Mouse (Mus musculus): ENCODE measurements around the gene Agpat4. TPM values are rescaled to one million over a fixed set of nuclear protein-coding genes. Genes with fewer than 3 reads are reported as not detected.

Gene Agpat4
- 19.6 and 23.2 TPM in 2 replicates for polyA plus RNA-seq (2014; fragmentation: Nextera tagmentation; extraction: Ambion mirVana)

GRCm38 (mm10) chr17:12118561-12118925 is at the start of gene Agpat4:
Gene Agpat4, plus strand, starts transcription at chr17:12118704.
- H3K4me1 ChIP-seq (ENCODE audit: control insufficient read depth, insufficient read depth, low read length) = peaks cover 13% of the 10 kb centered on the region
- peak within 1 kb of the TSS; percentile 89 for H3K27ac ChIP-seq (replicated peaks; ENCODE audit: low read depth, low read length)
- H3K9me3 ChIP-seq (ENCODE audit: control insufficient read depth, low read length) = no peaks in the 10 kb centered on the region
- peak within 1 kb of the TSS; percentile 64 for H3K4me3 ChIP-seq (ENCODE audit: low read depth, low read length)
- 1% methylated on average over 10 of the region's 13 CpGs for WGBS
- H3K27me3 ChIP-seq (replicated peaks; ENCODE audit: control insufficient read depth, insufficient read depth, low read length) = no peaks in the 10 kb centered on the region
- DNase-seq (ENCODE audit: low spot score) (peak; percentile 60), ATAC-seq (ENCODE audit: low read depth) (peak; percentile 58)
- no peaks in the 10 kb centered on the region for H3K36me3 ChIP-seq (ENCODE audit: control insufficient read depth, insufficient read depth, low read length)
- H3K4me2 ChIP-seq (ENCODE audit: low read depth, low read length) = peak within 1 kb of the TSS; percentile 69
- peak within 1 kb of the TSS; percentile 76 for H3K9ac ChIP-seq (ENCODE audit: low read depth, low read length)

GRCm38 (mm10) chr17:12076816-12077215 is 41.7 kb upstream of the Agpat4 start:
- Histone ChIP-seq H3K9ac (ENCODE audit: low read depth, low read length) (no peak overlapping the region), H3K27me3 (replicated peaks; ENCODE audit: control insufficient read depth, insufficient read depth, low read length) (no peaks in the 10 kb centered on the region), H3K27ac (replicated peaks; ENCODE audit: low read depth, low read length) (no peak overlapping the region), H3K4me3 (ENCODE audit: low read depth, low read length) (no peak overlapping the region), H3K4me2 (ENCODE audit: low read depth, low read length) (no peak overlapping the region), H3K9me3 (ENCODE audit: control insufficient read depth, low read length) (no peaks in the 10 kb centered on the region), H3K36me3 (ENCODE audit: control insufficient read depth, insufficient read depth, low read length) (no peaks in the 10 kb centered on the region), H3K4me1 (ENCODE audit: control insufficient read depth, insufficient read depth, low read length) (no peaks in the 10 kb centered on the region)
- DNase-seq (ENCODE audit: low spot score) = no peak
- WGBS = 73% methylated on average over 2 of the region's 2 CpGs
- no peak for ATAC-seq (ENCODE audit: low read depth)

DNA sequence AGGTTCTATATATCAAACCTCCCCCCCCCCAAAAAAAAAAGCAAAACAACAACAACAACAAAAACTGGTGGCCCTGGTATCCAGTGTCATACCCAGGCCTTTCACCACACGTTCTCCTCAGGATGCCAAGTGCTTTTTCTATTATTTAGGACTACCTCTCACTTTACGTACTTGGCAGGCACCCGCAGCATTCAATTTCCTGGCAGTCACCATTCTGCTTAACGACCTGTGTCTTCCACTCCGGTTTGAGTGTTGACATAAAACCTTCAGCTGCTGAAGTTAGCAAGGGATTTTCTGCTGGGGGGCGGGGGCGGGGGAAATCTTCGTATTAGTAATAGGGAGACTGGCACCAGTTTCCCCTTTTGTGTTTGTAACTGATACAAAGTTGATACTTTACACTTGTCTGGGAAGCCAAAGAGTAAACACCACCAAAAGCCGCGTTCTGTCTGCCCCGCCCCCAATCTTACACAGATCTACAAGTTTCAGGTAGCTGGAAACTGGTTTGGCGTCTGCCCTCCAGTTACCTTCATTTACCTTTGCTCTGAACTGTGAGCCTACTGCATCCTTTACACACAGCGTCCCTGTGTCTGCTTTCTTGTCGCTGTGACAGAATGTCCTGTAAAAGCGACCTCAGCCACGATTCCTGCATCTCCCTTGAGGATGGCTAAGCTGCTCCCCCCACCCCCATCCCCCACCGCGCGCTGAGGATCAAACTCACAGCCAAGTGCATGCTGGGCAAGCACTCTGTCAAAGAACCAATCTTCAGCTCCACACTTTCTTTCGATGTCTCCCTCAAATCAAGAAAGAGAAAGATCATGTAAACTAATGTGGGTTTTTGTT is 37.6 kb upstream of the Agpat4 start:
- Histone ChIP-seq H3K9ac (ENCODE audit: low read depth, low read length) (no peak overlapping the region), H3K27me3 (replicated peaks; ENCODE audit: control insufficient read depth, insufficient read depth, low read length) (no peaks in the 10 kb centered on the region), H3K4me3 (ENCODE audit: low read depth, low read length) (no peak overlapping the region), H3K4me1 (ENCODE audit: control insufficient read depth, insufficient read depth, low read length) (no peaks in the 10 kb centered on the region), H3K4me2 (ENCODE audit: low read depth, low read length) (peak overlapping the region; percentile 10; the same call in 1 of the 2 replicates), H3K27ac (replicated peaks; ENCODE audit: low read depth, low read length) (no peak overlapping the region), H3K36me3 (ENCODE audit: control insufficient read depth, insufficient read depth, low read length) (no peaks in the 10 kb centered on the region), H3K9me3 (ENCODE audit: control insufficient read depth, low read length) (no peaks in the 10 kb centered on the region)
- peak; percentile 65 for DNase-seq (ENCODE audit: low spot score)
- WGBS = 39% methylated on average over 20 of the region's 20 CpGs
- peak; percentile 72; the same call in 1 of the 2 replicates for ATAC-seq (ENCODE audit: low read depth)

- ATAC-seq (ENCODE audit: low read depth) = no peak
- Histone ChIP-seq H3K4me3 (ENCODE audit: low read depth, low read length) (no peak overlapping the region), H3K9ac (ENCODE audit: low read depth, low read length) (no peak overlapping the region), H3K4me1 (ENCODE audit: control insufficient read depth, insufficient read depth, low read length) (no peaks in the 10 kb centered on the region), H3K36me3 (ENCODE audit: control insufficient read depth, insufficient read depth, low read length) (no peaks in the 10 kb centered on the region), H3K9me3 (ENCODE audit: control insufficient read depth, low read length) (no peaks in the 10 kb centered on the region), H3K27me3 (replicated peaks; ENCODE audit: control insufficient read depth, insufficient read depth, low read length) (no peaks in the 10 kb centered on the region), H3K4me2 (ENCODE audit: low read depth, low read length) (no peak overlapping the region), H3K27ac (replicated peaks; ENCODE audit: low read depth, low read length) (no peak overlapping the region)
- 86% methylated on average over 5 of the region's 5 CpGs for WGBS
- DNase-seq (ENCODE audit: low spot score) = no peak
Observed at GRCm38 (mm10) chr17:12082201-12082600, 36.3 kb upstream of the Agpat4 start.

DNA sequence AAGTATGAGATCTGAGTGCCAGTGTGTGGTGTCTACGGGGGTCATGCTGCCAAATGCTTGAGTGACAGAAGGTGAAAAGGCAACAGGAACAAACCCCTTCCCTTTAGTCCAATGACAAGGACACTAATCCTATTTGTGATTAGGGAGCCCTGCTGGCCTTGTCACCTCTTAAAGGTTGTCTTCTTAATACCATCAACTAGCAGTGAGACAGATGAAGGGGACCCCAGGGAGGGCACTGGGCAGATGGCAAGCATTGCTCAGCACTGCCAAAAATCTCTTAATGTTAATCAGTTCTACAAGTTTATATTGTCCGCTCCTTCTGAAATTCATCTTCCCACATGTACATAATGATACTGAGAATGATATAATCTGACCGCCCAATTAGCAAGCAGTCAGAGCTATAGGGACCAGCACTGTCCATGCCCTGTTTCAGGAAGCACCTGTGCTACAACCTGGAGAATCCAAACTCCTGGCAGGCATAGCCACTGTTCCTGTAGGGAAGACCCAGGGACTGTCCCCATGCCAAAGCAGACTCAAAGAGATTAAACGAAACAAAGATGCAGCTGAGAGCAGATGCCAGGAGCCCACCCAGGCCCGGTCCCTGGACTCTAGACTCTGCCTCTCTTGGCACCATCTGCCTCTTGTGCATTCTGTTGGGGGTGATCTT is 28.1 kb upstream of the Agpat4 start:
- Histone ChIP-seq H3K4me1 (ENCODE audit: control insufficient read depth, insufficient read depth, low read length) (no peaks in the 10 kb centered on the region), H3K4me3 (ENCODE audit: low read depth, low read length) (no peak overlapping the region), H3K4me2 (ENCODE audit: low read depth, low read length) (no peak overlapping the region), H3K27me3 (replicated peaks; ENCODE audit: control insufficient read depth, insufficient read depth, low read length) (no peaks in the 10 kb centered on the region), H3K27ac (replicated peaks; ENCODE audit: low read depth, low read length) (no peak overlapping the region), H3K9me3 (ENCODE audit: control insufficient read depth, low read length) (no peaks in the 10 kb centered on the region), H3K36me3 (ENCODE audit: control insufficient read depth, insufficient read depth, low read length) (no peaks in the 10 kb centered on the region), H3K9ac (ENCODE audit: low read depth, low read length) (no peak overlapping the region)
- ATAC-seq (ENCODE audit: low read depth) (no peak), DNase-seq (ENCODE audit: low spot score) (no peak)
- 72% methylated on average over 5 of the region's 5 CpGs for WGBS

DNA sequence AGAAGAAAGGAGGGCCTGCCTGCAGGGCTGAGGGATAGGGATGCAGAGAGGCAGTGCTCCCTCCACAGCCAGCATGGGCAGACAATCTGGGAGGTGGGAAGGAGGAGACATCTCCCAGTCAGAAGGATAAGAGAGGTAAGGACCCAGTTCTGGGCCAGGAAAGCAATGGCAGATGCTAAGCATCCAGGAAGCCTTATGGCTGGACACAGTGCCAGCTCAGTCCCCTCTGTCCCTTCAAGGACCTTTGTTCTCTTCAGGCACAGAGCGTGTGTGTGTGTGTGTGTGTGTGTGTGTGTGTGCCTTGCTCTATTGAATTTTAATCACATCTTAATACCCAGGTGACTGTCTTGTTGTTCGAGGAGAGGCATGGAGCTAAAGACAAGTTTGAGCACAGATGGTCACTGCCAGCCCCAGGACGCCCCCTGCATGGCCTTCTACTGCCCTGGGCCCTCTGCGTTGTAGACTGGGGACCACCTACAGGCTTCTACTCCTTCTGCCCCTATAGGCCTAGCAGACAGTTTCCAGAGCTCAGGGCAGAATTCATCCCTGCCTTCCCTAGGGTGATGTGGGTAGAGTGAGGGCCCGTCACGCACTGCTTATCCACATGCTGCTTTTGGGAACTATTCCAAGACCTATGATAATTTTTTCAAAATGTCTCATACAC is 25.5 kb upstream of the Agpat4 start:
- WGBS = 74% methylated on average over 6 of the region's 6 CpGs

DNA sequence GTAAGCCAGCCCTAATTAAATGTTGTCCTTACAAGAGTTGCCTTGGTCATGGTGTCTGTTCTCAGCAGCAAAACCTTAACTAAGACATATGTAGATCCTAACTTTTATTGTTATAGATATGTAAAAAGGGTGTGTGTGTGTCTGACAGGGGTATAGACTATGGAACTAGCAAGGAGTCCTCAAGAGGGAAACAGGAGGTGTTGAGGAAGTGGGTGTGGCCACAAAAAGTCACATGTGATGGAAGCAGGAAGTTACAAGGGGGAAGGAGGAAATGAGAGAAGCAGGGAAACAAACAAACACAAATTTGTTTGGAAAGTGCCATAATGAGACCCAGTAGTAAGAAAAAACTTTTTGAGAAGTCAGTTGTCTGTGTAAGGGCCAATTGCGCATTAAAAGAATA is 24.5 kb upstream of the Agpat4 start:
- H3K27ac ChIP-seq (replicated peaks; ENCODE audit: low read depth, low read length) = no peak overlapping the region
- H3K4me3 ChIP-seq (ENCODE audit: low read depth, low read length) = no peak overlapping the region
- DNase-seq (ENCODE audit: low spot score) = no peak
- no peak overlapping the region for H3K9ac ChIP-seq (ENCODE audit: low read depth, low read length)
- H3K4me2 ChIP-seq (ENCODE audit: low read depth, low read length) = no peak overlapping the region
- no peaks in the 10 kb centered on the region for H3K36me3 ChIP-seq (ENCODE audit: control insufficient read depth, insufficient read depth, low read length)
- no peak for ATAC-seq (ENCODE audit: low read depth)
- no peaks in the 10 kb centered on the region for H3K27me3 ChIP-seq (replicated peaks; ENCODE audit: control insufficient read depth, insufficient read depth, low read length)
- H3K9me3 ChIP-seq (ENCODE audit: control insufficient read depth, low read length) = no peaks in the 10 kb centered on the region
- 91% methylated on average over 1 of the region's 1 CpGs for WGBS
- no peaks in the 10 kb centered on the region for H3K4me1 ChIP-seq (ENCODE audit: control insufficient read depth, insufficient read depth, low read length)

More for the DNA sequence above, 25.5 kb upstream of the Agpat4 start:
- Histone ChIP-seq H3K27me3 (replicated peaks; ENCODE audit: control insufficient read depth, insufficient read depth, low read length) (no peaks in the 10 kb centered on the region), H3K4me2 (ENCODE audit: low read depth, low read length) (no peak overlapping the region), H3K9me3 (ENCODE audit: control insufficient read depth, low read length) (no peaks in the 10 kb centered on the region), H3K4me1 (ENCODE audit: control insufficient read depth, insufficient read depth, low read length) (no peaks in the 10 kb centered on the region), H3K27ac (replicated peaks; ENCODE audit: low read depth, low read length) (no peak overlapping the region), H3K9ac (ENCODE audit: low read depth, low read length) (no peak overlapping the region), H3K36me3 (ENCODE audit: control insufficient read depth, insufficient read depth, low read length) (no peaks in the 10 kb centered on the region), H3K4me3 (ENCODE audit: low read depth, low read length) (no peak overlapping the region)
- ATAC-seq (ENCODE audit: low read depth) (no peak), DNase-seq (ENCODE audit: low spot score) (no peak)

DNA sequence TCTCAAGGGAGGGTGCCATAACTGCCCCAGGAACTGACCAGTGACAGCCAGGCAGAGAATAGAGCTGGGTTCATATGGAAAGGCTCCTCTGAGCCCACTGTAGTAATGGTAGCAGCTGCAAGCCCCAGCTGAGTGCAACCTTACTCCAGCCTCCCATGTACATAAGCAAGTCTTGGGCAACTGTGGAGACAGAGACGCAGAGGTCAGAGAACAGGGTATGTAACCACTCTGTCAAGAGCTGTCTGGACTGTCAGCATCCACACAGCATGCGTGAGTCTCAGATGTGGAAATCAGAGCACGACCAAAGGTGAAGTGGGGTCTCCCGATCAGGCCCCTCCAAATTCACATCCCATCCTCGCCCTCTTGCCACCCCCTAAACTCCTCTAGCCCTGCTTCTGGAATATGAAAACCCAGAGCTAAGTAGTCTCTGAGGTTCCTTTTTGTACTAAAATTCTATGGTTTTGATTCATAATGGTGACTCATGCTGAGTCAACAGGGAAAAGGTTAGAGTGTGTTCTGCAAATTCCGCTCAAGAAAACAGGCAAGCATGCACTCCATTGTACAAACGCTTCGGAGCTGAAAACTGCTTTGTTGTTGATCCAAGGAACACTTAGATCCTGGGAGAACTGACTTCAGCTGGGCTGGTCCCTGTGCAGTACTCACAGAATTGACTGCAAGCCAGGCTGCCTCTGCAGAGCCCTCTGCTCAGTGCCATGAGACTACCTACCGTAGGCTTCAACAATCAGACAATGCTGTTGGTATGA is 23.5 kb upstream of the Agpat4 start:
- H3K27me3 ChIP-seq (replicated peaks; ENCODE audit: control insufficient read depth, insufficient read depth, low read length) = no peaks in the 10 kb centered on the region
- H3K4me1 ChIP-seq (ENCODE audit: control insufficient read depth, insufficient read depth, low read length) = no peaks in the 10 kb centered on the region
- no peak for ATAC-seq (ENCODE audit: low read depth)
- H3K36me3 ChIP-seq (ENCODE audit: control insufficient read depth, insufficient read depth, low read length) = no peaks in the 10 kb centered on the region
- H3K27ac ChIP-seq (replicated peaks; ENCODE audit: low read depth, low read length) = no peak overlapping the region
- DNase-seq (ENCODE audit: low spot score) = peak; percentile 58
- H3K9me3 ChIP-seq (ENCODE audit: control insufficient read depth, low read length) = no peaks in the 10 kb centered on the region
- H3K4me3 ChIP-seq (ENCODE audit: low read depth, low read length) = no peak overlapping the region
- no peak overlapping the region for H3K4me2 ChIP-seq (ENCODE audit: low read depth, low read length)
- no peak overlapping the region for H3K9ac ChIP-seq (ENCODE audit: low read depth, low read length)
- WGBS = 70% methylated on average over 9 of the region's 9 CpGs
